Mouse (Mus musculus) kidney, embryonic 15.5 days (tissue): ENCODE measurements around the gene Neurl3. TPM values are rescaled to one million over a fixed set of nuclear protein-coding genes. Genes with fewer than 3 reads are reported as not detected.
A peak's percentile ranks its signal among the peaks of the same experiment; 100 is the strongest.

Experiments
- ATAC-seq: fragments of 200-750 bp; cut with Nextera tagmentation; replicated peaks from 2 replicates; pipeline ENCODE4 v1.8.0; 2017; ENCODE audit warnings: moderate TSS enrichment; ENCODE audit not compliant: low FRiP score
- H3K27ac ChIP-seq: fragments of 300-500 bp; sonication (generic); 2 replicates; pipeline ENCODE4 v1.5.1; 2015; ENCODE audit warnings: mild to moderate bottlenecking, inconsistent platforms
- H3K27me3 ChIP-seq: fragments of 300-500 bp; sonication (generic); 2 replicates; pipeline ENCODE4 v1.6.1; 2015; ENCODE audit warnings: inconsistent platforms
- H3K36me3 ChIP-seq: fragments of 300-500 bp; sonication (generic); 2 replicates; pipeline ENCODE4 v1.6.1; 2015; ENCODE audit warnings: inconsistent platforms
- H3K4me1 ChIP-seq: fragments of 300-500 bp; sonication (generic); 2 replicates; pipeline ENCODE4 v1.6.1; 2015; ENCODE audit warnings: inconsistent platforms
- H3K4me2 ChIP-seq: fragments of 300-500 bp; sonication (generic); 2 replicates; pipeline ENCODE4 v1.6.1; 2015; ENCODE audit warnings: moderate library complexity, mild to moderate bottlenecking, inconsistent platforms
- H3K4me3 ChIP-seq: fragments of 300-500 bp; sonication (generic); replicated peaks from 2 replicates; pipeline ENCODE4 v1.5.1; 2015; ENCODE audit warnings: mild to moderate bottlenecking, inconsistent platforms
- H3K9ac ChIP-seq: fragments of 300-500 bp; sonication (generic); 2 replicates; pipeline ENCODE4 v1.6.1; 2015; ENCODE audit warnings: mild to moderate bottlenecking, inconsistent platforms
- H3K9me3 ChIP-seq: fragments of 300-500 bp; sonication (generic); replicated peaks from 2 replicates; pipeline ENCODE4 v1.6.1; 2016; ENCODE audit warnings: inconsistent platforms
- WGBS: fragments of 180-500 bp; shearing (Covaris S2); methylation state at CpG from one replicate; pipeline ENCODE4 v1.1.7; 2015; ENCODE audit warnings: mixed read lengths; 5-methylcytosine and 5-hydroxymethylcytosine counted together
- polyA plus RNA-seq: library from polyadenylated mRNA; unstranded; fragments of >200 nt; fragmentation: Nextera tagmentation; extraction: Ambion mirVana; gene quantifications from 2 replicates; pipeline ENCODE4 v1.2.1, GENCODE M21; 2015

The Neurl3 gene
- polyA plus RNA-seq, 1 experiment from 2014 or later: 16.6 TPM

GRCm38 (mm10) chr1:36251426-36251825, 23.1 kb downstream of the Neurl3 start:
- Histone ChIP-seq H3K36me3 (no peaks in the 10 kb centered on the region), H3K4me1 (peaks cover 22% of the 10 kb centered on the region), H3K27me3 (no peaks in the 10 kb centered on the region), H3K9ac (no peak overlapping the region), H3K9me3 (0 out of 2 replicates have a peak, but pooled peaks cover 2% of the 10 kb centered on the region), H3K4me2 (no peak overlapping the region), H3K4me3 (no peak overlapping the region), H3K27ac (no peak overlapping the region)
- ATAC-seq: no peak
- WGBS: 14% methylated on average over 9 of the region's 9 CpGs

GRCm38 (mm10) chr1:36246688-36247087, 27.8 kb downstream of the Neurl3 start:
- H3K36me3 ChIP-seq: no peaks in the 10 kb centered on the region
- H3K4me2 ChIP-seq: no peak overlapping the region
- H3K9ac ChIP-seq: no peak overlapping the region
- H3K27ac ChIP-seq: no peak overlapping the region
- H3K9me3 ChIP-seq: no peaks in the 10 kb centered on the region
- no peak overlapping the region for H3K4me3 ChIP-seq
- no peak for ATAC-seq
- H3K4me1 ChIP-seq: peaks cover 23% of the 10 kb centered on the region
- WGBS: 58% methylated on average over 6 of the region's 6 CpGs
- H3K27me3 ChIP-seq: no peaks in the 10 kb centered on the region

GRCm38 (mm10) chr1:36244828-36245215, 29.7 kb downstream of the Neurl3 start:
- no peaks in the 10 kb centered on the region for H3K36me3 ChIP-seq
- ATAC-seq: no peak
- WGBS: 85% methylated on average over 4 of the region's 4 CpGs

GRCm38 (mm10) chr1:36244058-36244827, 30.2 kb downstream of the Neurl3 start, which contains the start of gene Uggt1:
Gene Uggt1, minus strand, starts transcription at chr1:36244720.
- peaks cover 21% of the 10 kb centered on the region for H3K4me1 ChIP-seq
- peak within 1 kb of the TSS; percentile 73 for H3K9ac ChIP-seq
- H3K27me3 ChIP-seq: no peaks in the 10 kb centered on the region
- ATAC-seq: peak; percentile 98
- H3K9me3 ChIP-seq: no peaks in the 10 kb centered on the region
- peak within 1 kb of the TSS; percentile 71 for H3K4me2 ChIP-seq
- H3K4me3 ChIP-seq: peak within 1 kb of the TSS; percentile 96
- H3K36me3 ChIP-seq: no peaks in the 10 kb centered on the region
- H3K27ac ChIP-seq: peak within 1 kb of the TSS; percentile 86
- WGBS: 2% methylated on average over 49 of the region's 49 CpGs

More at GRCm38 (mm10) chr1:36244828-36245215, 29.7 kb downstream of the Neurl3 start:
- Histone ChIP-seq H3K4me2 (no peak overlapping the region), H3K27me3 (no peaks in the 10 kb centered on the region), H3K9ac (no peak overlapping the region), H3K4me1 (peaks cover 21% of the 10 kb centered on the region), H3K27ac (no peak overlapping the region), H3K4me3 (no peak overlapping the region), H3K9me3 (no peaks in the 10 kb centered on the region)

- Histone ChIP-seq H3K27ac (peak overlapping the region; percentile 86), H3K4me3 (peak overlapping the region; percentile 96), H3K4me2 (peak overlapping the region; percentile 71), H3K9ac (peak overlapping the region; percentile 73), H3K27me3 (no peaks in the 10 kb centered on the region), H3K36me3 (no peaks in the 10 kb centered on the region), H3K4me1 (peaks cover 21% of the 10 kb centered on the region), H3K9me3 (no peaks in the 10 kb centered on the region)
- 2% methylated on average over 21 of the region's 21 CpGs for WGBS
- no peak; the same call in 1 of the 2 replicates for ATAC-seq
These were observed 30.9 kb downstream of the Neurl3 start for GRCm38 (mm10) chr1:36243447-36244057.

GRCm38 (mm10) chr1:36241903-36242429, 32.5 kb downstream of the Neurl3 start:
- ATAC-seq: no peak
- Histone ChIP-seq H3K9me3 (no peaks in the 10 kb centered on the region), H3K27me3 (no peaks in the 10 kb centered on the region), H3K4me3 (no peak overlapping the region), H3K4me2 (peak overlapping the region; percentile 71; the same call in 1 of the 2 replicates), H3K9ac (no peak overlapping the region), H3K27ac (no peak overlapping the region), H3K36me3 (no peaks in the 10 kb centered on the region), H3K4me1 (peaks cover 21% of the 10 kb centered on the region)
- 71% methylated on average over 15 of the region's 15 CpGs for WGBS

GRCm38 (mm10) chr1:36240176-36240575, 34.3 kb downstream of the Neurl3 start:
- H3K4me2 ChIP-seq: no peak overlapping the region
- H3K27ac ChIP-seq: no peak overlapping the region
- no peaks in the 10 kb centered on the region for H3K36me3 ChIP-seq
- 80% methylated on average over 6 of the region's 6 CpGs for WGBS
- H3K9me3 ChIP-seq: no peaks in the 10 kb centered on the region
- H3K4me3 ChIP-seq: no peak overlapping the region
- H3K4me1 ChIP-seq: peaks cover 26% of the 10 kb centered on the region
- no peaks in the 10 kb centered on the region for H3K27me3 ChIP-seq
- H3K9ac ChIP-seq: no peak overlapping the region
- ATAC-seq: no peak

- Histone ChIP-seq H3K27me3 (no peaks in the 10 kb centered on the region), H3K36me3 (peaks cover 4% of the 10 kb centered on the region), H3K9me3 (no peaks in the 10 kb centered on the region), H3K4me3 (no peak overlapping the region), H3K9ac (no peak overlapping the region), H3K4me2 (no peak overlapping the region), H3K4me1 (peaks cover 26% of the 10 kb centered on the region), H3K27ac (no peak overlapping the region)
- ATAC-seq: no peak
- 94% methylated on average over 10 of the region's 10 CpGs for WGBS
These were observed 35.1 kb downstream of the Neurl3 start for GRCm38 (mm10) chr1:36239396-36239795.

- Histone ChIP-seq H3K9ac (no peak overlapping the region), H3K27ac (no peak overlapping the region), H3K36me3 (peaks cover 25% of the 10 kb centered on the region), H3K9me3 (no peaks in the 10 kb centered on the region), H3K27me3 (no peaks in the 10 kb centered on the region), H3K4me2 (no peak overlapping the region), H3K4me1 (0 out of 2 replicates have a peak, but pooled peaks cover 5% of the 10 kb centered on the region), H3K4me3 (no peak overlapping the region)
- ATAC-seq: 0 out of 2 replicates have a peak, but pooled peaks have one; percentile 33
- 32% methylated on average over 2 of the region's 2 CpGs for WGBS
These were observed 38.6 kb downstream of the Neurl3 start for GRCm38 (mm10) chr1:36235855-36236254.

- no peak overlapping the region for H3K4me3 ChIP-seq
- H3K4me1 ChIP-seq: 0 out of 2 replicates have a peak, but pooled peaks cover 5% of the 10 kb centered on the region
- no peak overlapping the region for H3K4me2 ChIP-seq
- peaks cover 29% of the 10 kb centered on the region for H3K36me3 ChIP-seq
- no peak overlapping the region for H3K9ac ChIP-seq
- no peak for ATAC-seq
- H3K27me3 ChIP-seq: no peaks in the 10 kb centered on the region
- no peaks in the 10 kb centered on the region for H3K9me3 ChIP-seq
- H3K27ac ChIP-seq: no peak overlapping the region
- 78% methylated on average over 9 of the region's 9 CpGs for WGBS
These were observed 39.3 kb downstream of the Neurl3 start for GRCm38 (mm10) chr1:36235057-36235639.

GRCm38 (mm10) chr1:36233218-36233617, 41.3 kb downstream of the Neurl3 start:
- no peak overlapping the region for H3K4me2 ChIP-seq

More at GRCm38 (mm10) chr1:36233218-36233617, 41.3 kb downstream of the Neurl3 start:
- peaks cover 43% of the 10 kb centered on the region for H3K36me3 ChIP-seq
- no peak overlapping the region for H3K4me3 ChIP-seq
- no peaks in the 10 kb centered on the region for H3K27me3 ChIP-seq
- H3K9ac ChIP-seq: no peak overlapping the region
- no peaks in the 10 kb centered on the region for H3K9me3 ChIP-seq
- H3K27ac ChIP-seq: no peak overlapping the region
- 0 out of 2 replicates have a peak, but pooled peaks cover 5% of the 10 kb centered on the region for H3K4me1 ChIP-seq
- ATAC-seq: no peak
- 83% methylated on average over 6 of the region's 6 CpGs for WGBS
